Mouse (Mus musculus) adrenal gland (tissue): ENCODE data around the gene Stradb.
"Not testable (repeated sequence)": the region's sequence is repeated elsewhere in the genome, so short reads cannot be mapped to it uniquely, and the experiment has no call there.

Experiments
- intact Hi-C: fragments of 180-260 bp; cut with DNase I; formaldehyde crosslinking; loops from one replicate; pipeline ENCODE4 v1.15.1; 2025

The Stradb gene

DNA sequence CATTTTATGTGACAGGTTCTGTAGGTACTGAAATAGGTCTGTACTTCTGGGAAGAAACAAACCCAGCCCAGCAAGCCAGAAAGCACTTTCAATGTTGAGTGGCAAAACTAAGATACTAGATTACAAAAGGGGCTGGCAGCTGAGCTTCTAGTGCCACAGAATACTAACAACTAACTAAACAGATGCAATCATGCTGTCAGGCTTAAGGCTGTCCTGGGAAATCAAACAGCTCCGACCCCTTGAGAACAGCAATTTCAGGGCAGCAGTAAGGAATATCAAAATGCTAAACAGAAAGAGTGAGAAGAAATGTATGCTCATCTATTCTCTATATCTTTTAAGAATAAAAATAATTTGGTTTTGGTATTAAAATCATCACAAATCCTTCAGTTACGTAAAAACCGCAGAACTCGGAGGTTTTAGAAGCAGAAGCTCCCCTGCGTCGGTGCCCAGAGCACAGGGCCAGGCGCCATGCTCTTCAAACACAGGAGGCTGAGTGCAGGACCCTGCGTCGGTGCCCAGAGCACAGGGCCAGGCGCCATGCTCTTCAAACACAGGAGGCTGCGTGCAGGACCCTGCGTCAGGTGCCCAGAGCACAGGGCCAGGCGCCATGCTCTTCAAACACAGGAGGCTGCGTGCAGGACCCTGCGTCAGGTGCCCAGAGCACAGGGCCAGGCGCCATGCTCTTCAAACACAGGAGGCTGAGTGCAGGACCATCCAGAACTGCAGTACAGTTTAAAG, 14.4 kb upstream of the Stradb start:
- intact Hi-C loops: not testable (repeated sequence)

GRCm38 (mm10) chr1:58959682-58960081, 13.6 kb upstream of the Stradb start:
- intact Hi-C loops: no loop called here

GRCm38 (mm10) chr1:58961152-58961893, 12.0 kb upstream of the Stradb start:
- intact Hi-C loops: no loop called here

DNA sequence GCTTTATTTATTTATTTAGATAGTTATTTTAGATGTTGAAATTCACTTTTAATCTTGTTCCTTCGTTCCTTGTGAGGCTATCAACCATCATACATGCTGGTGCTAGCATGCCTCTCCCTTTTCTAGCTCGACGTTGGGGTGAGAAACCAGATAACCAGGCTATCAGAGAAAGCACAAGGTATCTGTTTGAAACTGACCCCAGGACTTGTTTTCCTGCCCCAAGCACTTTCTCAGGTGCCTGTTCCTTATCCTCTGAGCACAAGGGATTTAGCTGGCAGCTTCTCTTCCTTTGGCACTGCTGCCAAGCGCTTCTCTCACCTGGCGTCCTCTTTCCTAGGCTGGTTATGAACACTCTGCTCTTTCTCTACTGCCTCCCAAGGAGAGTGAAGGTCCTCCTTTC, 10.9 kb upstream of the Stradb start:
- intact Hi-C loops: no loop called here

DNA sequence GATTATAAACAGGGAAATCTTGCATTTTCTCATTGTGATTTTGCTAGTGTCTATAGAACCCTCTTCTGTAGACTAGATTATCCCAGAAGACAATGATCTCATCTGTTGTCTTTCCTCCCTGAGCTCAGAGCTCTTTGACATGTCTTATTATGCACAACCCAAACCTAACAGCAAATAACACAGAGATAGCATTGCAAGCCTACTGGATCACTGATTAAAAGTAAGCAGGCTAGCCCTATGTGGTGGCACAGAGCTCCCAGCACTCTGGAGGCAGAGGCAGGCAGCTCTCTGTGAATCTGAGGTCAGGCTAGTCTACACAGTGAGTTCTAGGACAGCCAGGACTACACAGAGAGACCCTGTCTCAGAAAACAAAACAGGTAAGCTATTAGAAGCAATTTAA, 10.5 kb upstream of the Stradb start:
- intact Hi-C loops: no loop called here

DNA sequence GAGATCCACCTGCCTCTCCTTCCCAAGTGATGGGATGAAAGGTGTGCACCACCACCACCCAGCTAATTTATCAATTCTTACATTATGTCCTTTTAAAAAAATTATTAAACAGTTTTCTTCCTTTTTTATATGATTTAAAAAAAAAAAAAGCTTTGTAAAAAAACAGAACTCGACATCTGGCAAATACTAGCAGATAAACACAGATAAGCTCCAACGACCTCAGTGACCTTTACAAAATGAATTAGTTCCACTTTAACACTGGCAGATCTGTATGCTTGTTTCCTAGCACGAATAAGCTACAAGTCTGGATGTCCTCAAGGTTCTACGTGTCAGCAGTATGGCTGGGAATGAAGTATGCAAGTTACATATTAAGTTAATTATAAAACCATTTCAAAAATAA, 5.8 kb upstream of the Stradb start:
- intact Hi-C loops: no loop called here

GRCm38 (mm10) chr1:58970054-58970453, 3.3 kb upstream of the Stradb start:
- intact Hi-C loops: loop anchor here (5.0 kb wide), 1 partner anchor 58 kb away; no protein-coding TSS in a partner anchor

GRCm38 (mm10) chr1:58971097-58971496, 2.2 kb upstream of the Stradb start:
- intact Hi-C loops: loop anchor here (5.0 kb wide), 1 partner anchor 59 kb away; no protein-coding TSS in a partner anchor

DNA sequence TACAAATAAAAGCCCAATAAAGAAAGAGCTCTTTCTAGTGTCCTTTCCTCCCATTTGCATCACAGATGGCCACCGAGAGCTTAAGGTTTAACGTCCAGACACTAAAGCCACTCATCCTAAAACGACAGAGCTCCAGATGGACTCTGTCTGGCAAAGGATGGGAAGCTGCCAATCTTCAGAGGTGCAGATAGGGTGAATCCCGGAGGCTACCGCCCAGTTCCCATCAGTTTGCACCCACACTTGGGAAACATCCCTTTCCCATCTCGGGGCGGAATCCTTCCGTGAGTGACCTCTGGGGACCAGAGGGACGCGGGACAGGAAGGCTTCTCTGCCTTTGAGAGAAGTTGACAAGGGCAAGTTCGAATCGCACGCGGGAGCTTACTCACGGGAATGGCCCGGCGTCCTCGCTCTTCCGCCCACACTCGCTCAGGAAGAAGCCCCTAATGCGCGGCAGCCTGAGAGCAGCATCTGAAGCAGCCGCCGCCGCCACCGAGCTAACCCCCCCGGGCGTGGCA, 414 bp upstream of the Stradb start:
- intact Hi-C loops: loop anchor here (5.0 kb wide), 1 partner anchor 61 kb away; no protein-coding TSS in a partner anchor

GRCm38 (mm10) chr1:58982276-58982675, 9.0 kb downstream of the Stradb start:
- intact Hi-C loops: no loop called here

- intact Hi-C loops: no loop called here
Observed at GRCm38 (mm10) chr1:58984586-58984985, 11.3 kb downstream of the Stradb start.

GRCm38 (mm10) chr1:58993144-58993543, 19.8 kb downstream of the Stradb start:
- intact Hi-C loops: loop anchor here (5.0 kb wide), 1 partner anchor 221 kb away; no protein-coding TSS in a partner anchor

- intact Hi-C loops: loop anchor here (5.0 kb wide), 1 partner anchor 221 kb away; no protein-coding TSS in a partner anchor
Observed at GRCm38 (mm10) chr1:58993723-58994122, 20.4 kb downstream of the Stradb start.

GRCm38 (mm10) chr1:58995313-58995712, 22.0 kb downstream of the Stradb start:
- intact Hi-C loops: no loop called here

DNA sequence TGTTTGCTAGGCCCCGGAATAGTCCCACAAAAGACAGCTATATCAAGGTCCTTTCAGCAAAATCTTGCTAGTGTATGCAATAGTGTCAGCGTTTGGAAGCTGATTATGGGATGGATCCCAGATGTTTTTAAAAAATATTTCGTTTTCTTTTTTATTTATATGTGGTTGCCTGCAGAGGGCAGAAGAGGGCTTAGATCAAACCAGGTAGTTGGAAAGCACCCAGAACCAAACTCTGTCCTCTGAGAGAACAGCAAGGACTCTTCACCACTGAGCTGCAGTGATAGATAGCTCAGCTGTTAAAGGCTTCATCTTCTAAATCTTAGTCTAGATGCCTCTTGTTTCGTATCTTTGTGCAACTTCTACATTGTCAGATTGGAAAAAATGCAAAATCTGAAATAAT, 35.9 kb downstream of the Stradb start:
- intact Hi-C loops: loop anchor here (5.0 to 10.0 kb wide), 2 partner anchors 133 to 236 kb away; no protein-coding TSS in a partner anchor

DNA sequence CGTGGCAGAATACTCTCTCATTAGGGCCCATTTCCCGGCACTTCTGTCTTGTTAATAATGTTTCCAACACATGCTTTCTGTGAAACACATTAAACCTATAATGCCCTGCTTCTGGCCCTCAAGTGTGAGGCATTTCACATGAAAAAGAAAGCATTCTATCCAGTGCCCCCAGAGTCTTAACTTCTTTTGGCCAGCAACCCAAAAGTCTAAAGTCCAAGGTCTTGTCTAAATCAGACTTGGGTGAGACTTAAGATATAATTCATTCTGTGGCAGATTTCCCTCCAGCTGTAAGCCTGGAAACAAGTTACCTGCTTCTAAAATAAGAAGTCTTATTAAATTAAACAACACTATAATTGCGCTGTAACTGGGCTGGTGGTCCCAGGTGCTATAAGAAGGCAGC, 48.2 kb downstream of the Stradb start:
- intact Hi-C loops: no loop called here

DNA sequence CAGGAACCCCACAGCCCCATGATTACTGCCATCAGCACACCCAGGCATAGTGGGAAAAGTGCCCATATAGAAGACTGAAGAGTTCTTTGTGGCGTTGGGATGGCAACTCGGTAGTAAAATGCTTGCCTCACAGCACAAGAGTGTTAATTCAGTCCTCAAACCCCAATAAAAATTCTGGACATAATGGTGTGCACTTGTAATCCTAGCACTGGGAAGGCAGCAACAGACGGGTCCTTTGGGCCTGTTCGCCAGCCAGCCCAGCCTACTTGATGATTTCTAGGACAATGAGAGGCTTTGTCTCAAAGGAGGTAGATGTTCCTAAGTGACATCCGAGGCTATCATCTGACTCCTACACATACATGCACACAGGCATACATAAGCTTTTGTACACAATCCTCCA, 64.4 kb downstream of the Stradb start:
- intact Hi-C loops: no loop called here
